Mouse (Mus musculus) C2C12 (cell line): ENCODE data around the gene Sytl1.

Experiments
- CEBPB ChIP-seq: IDR thresholded peaks from one replicate; pipeline ENCODE4 v1.6.1; 2011; ENCODE audit warnings: low read depth, mild to moderate bottlenecking, control low read depth, moderate library complexity
- CTCF ChIP-seq: IDR thresholded peaks from one replicate; pipeline ENCODE4 v1.5.1; 2011; ENCODE audit not compliant: control insufficient read depth, insufficient read depth, insufficient read length
- FOSL1 ChIP-seq: IDR thresholded peaks from one replicate; pipeline ENCODE4 v1.8.0; 2011; ENCODE audit warnings: mild to moderate bottlenecking, low read length; ENCODE audit not compliant: poor library complexity, insufficient read depth, severe bottlenecking
- MAX ChIP-seq: IDR thresholded peaks from one replicate; pipeline ENCODE4 v1.6.1; 2011; ENCODE audit warnings: mild to moderate bottlenecking, control low read depth
- MYOD1 ChIP-seq: IDR thresholded peaks from one replicate; pipeline ENCODE4 v1.6.1; 2011; ENCODE audit warnings: low read depth; ENCODE audit not compliant: control insufficient read depth, insufficient read length
- MYOG ChIP-seq: IDR thresholded peaks from one replicate; pipeline ENCODE4 v1.6.1; 2011; ENCODE audit not compliant: control insufficient read depth, insufficient read length; ENCODE audit errors: extremely low read depth
- USF1 ChIP-seq: IDR thresholded peaks from one replicate; pipeline ENCODE4 v1.6.1; 2011; ENCODE audit warnings: low read depth, mild to moderate bottlenecking, control low read depth, moderate library complexity

DNA sequence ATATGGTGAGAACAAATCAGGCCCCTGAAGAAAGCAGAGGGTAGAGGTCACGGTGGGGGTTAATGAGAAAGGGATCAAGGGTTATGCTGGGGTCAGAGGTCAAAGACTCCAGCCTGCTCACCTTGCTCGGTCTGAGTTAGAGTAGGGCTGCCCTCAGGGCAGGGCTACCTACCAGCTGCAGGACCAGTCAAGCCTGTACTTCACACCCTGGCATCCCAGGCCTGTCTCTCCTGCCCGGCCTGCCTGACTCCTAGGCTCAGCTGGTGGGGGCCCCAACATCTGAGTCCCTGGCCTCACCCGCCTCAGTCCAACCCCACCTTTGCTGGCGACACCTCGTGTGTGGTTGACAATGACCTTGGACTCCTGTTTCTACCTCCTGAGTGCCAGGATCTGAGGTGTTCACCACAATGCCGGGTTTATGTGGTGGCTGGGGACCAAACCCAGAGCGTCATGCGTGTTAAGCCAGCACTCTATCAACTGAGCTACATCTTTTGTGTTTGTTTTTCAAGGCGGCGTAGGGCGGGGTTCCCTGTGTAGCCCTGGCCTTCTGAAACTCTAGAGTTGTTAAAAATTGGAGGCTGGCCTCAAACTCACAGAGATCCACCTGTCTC is 5.0 kb downstream of the Sytl1 start:
- TF ChIP-seq CTCF (no peak), MYOG (no peak), USF1 (no peak), MAX (no peak), CEBPB (no peak), MYOD1 (no peak), FOSL1 (no peak)
